Mouse (Mus musculus) liver, postnatal 0 days (tissue): ENCODE results near the gene Cr2. TPM values are rescaled to one million over a fixed set of nuclear protein-coding genes. Genes with fewer than 3 reads are reported as not detected.

ENCODE experiments used
- ATAC-seq: fragments of 200-750 bp; cut with Nextera tagmentation; 2 replicates; pipeline ENCODE4 v1.8.0; 2017; ENCODE audit warnings: mild to moderate bottlenecking, moderate library complexity
- DNase-seq: peaks from one replicate; pipeline ENCODE4 v3.0.0-alpha.2; 2016
- H3K27ac ChIP-seq: fragments of 300-500 bp; sonication (generic); 2 replicates; pipeline ENCODE4 v1.5.1; 2014; ENCODE audit warnings: antibody characterized with exemption, moderate library complexity, mild to moderate bottlenecking, low read depth
- H3K27me3 ChIP-seq: fragments of 300-500 bp; sonication (generic); 2 replicates; pipeline ENCODE4 v1.6.1; 2014; ENCODE audit warnings: low read length, control low read depth, mixed read lengths; ENCODE audit not compliant: insufficient read depth
- H3K36me3 ChIP-seq: fragments of 300-500 bp; sonication (generic); replicated peaks from 2 replicates; pipeline ENCODE4 v1.6.1; 2014; ENCODE audit warnings: mild to moderate bottlenecking, control low read depth, low read length, moderate library complexity, mixed read lengths; ENCODE audit not compliant: insufficient read depth
- H3K4me1 ChIP-seq: fragments of 300-500 bp; sonication (generic); 2 replicates; pipeline ENCODE4 v1.6.1; 2014; ENCODE audit warnings: antibody characterized with exemption, mild to moderate bottlenecking, control low read depth; ENCODE audit not compliant: insufficient read depth
- H3K4me2 ChIP-seq: fragments of 300-500 bp; sonication (generic); 2 replicates; pipeline ENCODE4 v1.6.1; 2014; ENCODE audit warnings: low read depth, mild to moderate bottlenecking, low read length, moderate library complexity, mixed read lengths
- H3K4me3 ChIP-seq: fragments of 300-500 bp; sonication (generic); 2 replicates; pipeline ENCODE4 v1.5.1; 2014; ENCODE audit warnings: low read depth, low read length
- H3K9ac ChIP-seq: fragments of 300-500 bp; sonication (generic); replicated peaks from 2 replicates; pipeline ENCODE4 v1.6.1; 2014; ENCODE audit warnings: mild to moderate bottlenecking, moderate library complexity
- H3K9me3 ChIP-seq: fragments of 300-500 bp; sonication (generic); 2 replicates; pipeline ENCODE4 v1.6.1; 2016; ENCODE audit warnings: mild to moderate bottlenecking, control low read depth, low read length, mixed read lengths
- CTCF ChIP-seq: sonication (generic); IDR thresholded peaks from 2 replicates; pipeline ENCODE4 v1.5.1; 2016; ENCODE audit warnings: antibody characterized with exemption, low read depth
- EP300 ChIP-seq: IDR thresholded peaks from 2 replicates; pipeline ENCODE4 v1.6.1; 2016; ENCODE audit warnings: antibody characterized with exemption, low read depth, mild to moderate bottlenecking
- WGBS: fragments of 180-500 bp; shearing (Covaris S2); extraction: QIAGEN DNeasy Blood & Tissue Kit; methylation state at CpG from one replicate; pipeline ENCODE4 v1.1.7; 2014; ENCODE audit not compliant: insufficient replicate concordance; 5-methylcytosine and 5-hydroxymethylcytosine counted together
- polyA plus RNA-seq: library from polyadenylated mRNA; unstranded; fragments of >200 nt; fragmentation: Nextera tagmentation; extraction: Ambion mirVana; gene quantifications from 2 replicates; pipeline ENCODE4 v1.2.1, GENCODE M21; 2015

The Cr2 gene
- polyA plus RNA-seq, 1 experiment from 2014 or later, result 0.04 TPM

GRCm38 (mm10) chr1:195100693-195101092 lies 75.8 kb downstream of the Cr2 start:
- 29% methylated on average over 4 of the region's 4 CpGs for WGBS
- no peak for TF ChIP-seq EP300

GRCm38 (mm10) chr1:195098004-195098403 lies 78.5 kb downstream of the Cr2 start:
- H3K27me3 ChIP-seq, result no peaks in the 10 kb centered on the region
- no peak overlapping the region for H3K9ac ChIP-seq
- no peak overlapping the region for H3K4me2 ChIP-seq
- H3K27ac ChIP-seq, result no peak overlapping the region
- no peak for DNase-seq
- WGBS, result 97% methylated on average over 1 of the region's 1 CpGs
- H3K4me3 ChIP-seq, result no peak overlapping the region
- no peaks in the 10 kb centered on the region for H3K9me3 ChIP-seq
- TF ChIP-seq CTCF (no peak), EP300 (no peak)
- no peak for ATAC-seq
- peaks cover 6% of the 10 kb centered on the region for H3K4me1 ChIP-seq
- peaks cover 6% of the 10 kb centered on the region for H3K36me3 ChIP-seq

More at GRCm38 (mm10) chr1:195100693-195101092, 75.8 kb downstream of the Cr2 start:
- DNase-seq (no peak), ATAC-seq (peak; percentile 64)
- no peaks in the 10 kb centered on the region for H3K9me3 ChIP-seq
- H3K4me3 ChIP-seq, result no peak overlapping the region
- H3K4me1 ChIP-seq, result peaks cover 5% of the 10 kb centered on the region; the same call in 1 of the 2 replicates
- H3K9ac ChIP-seq, result no peak overlapping the region
- H3K27me3 ChIP-seq, result no peaks in the 10 kb centered on the region
- no peak overlapping the region for H3K4me2 ChIP-seq
- no peak overlapping the region for H3K27ac ChIP-seq
- H3K36me3 ChIP-seq, result peaks cover 17% of the 10 kb centered on the region

GRCm38 (mm10) chr1:195092220-195092720 lies 84.2 kb downstream of the Cr2 start, which contains the start of gene Cd46:
TSS of gene Cd46 (minus strand) at chr1:195092249.
- 6% methylated on average over 14 of the region's 14 CpGs for WGBS
- H3K9me3 ChIP-seq, result no peaks in the 10 kb centered on the region
- DNase-seq (peak; percentile 89), ATAC-seq (peak; percentile 99)
- peak within 1 kb of the TSS; percentile 91 for H3K27ac ChIP-seq
- TF ChIP-seq EP300 (no peak), CTCF (no peak)
- H3K4me3 ChIP-seq, result peak within 1 kb of the TSS; percentile 64
- H3K4me2 ChIP-seq, result peak within 1 kb of the TSS; percentile 84
- peaks cover 16% of the 10 kb centered on the region for H3K4me1 ChIP-seq
- no peaks in the 10 kb centered on the region for H3K27me3 ChIP-seq
- H3K36me3 ChIP-seq, result no peaks in the 10 kb centered on the region
- peak within 1 kb of the TSS; percentile 75 for H3K9ac ChIP-seq

- no peak for DNase-seq
- no peaks in the 10 kb centered on the region for H3K27me3 ChIP-seq
- H3K4me1 ChIP-seq, result peaks cover 16% of the 10 kb centered on the region
- no peaks in the 10 kb centered on the region for H3K36me3 ChIP-seq
- peak; percentile 98 for ATAC-seq
- TF ChIP-seq CTCF (no peak), EP300 (peak; percentile 55; the same call in 1 of the 2 replicates)
- H3K4me3 ChIP-seq, result peak overlapping the region; percentile 64
- H3K9me3 ChIP-seq, result no peaks in the 10 kb centered on the region
- H3K27ac ChIP-seq, result peak overlapping the region; percentile 91
- WGBS, result 16% methylated on average over 11 of the region's 11 CpGs
- H3K9ac ChIP-seq, result peak overlapping the region; percentile 75
- peak overlapping the region; percentile 84 for H3K4me2 ChIP-seq
These were observed 84.8 kb downstream of the Cr2 start for GRCm38 (mm10) chr1:195091699-195092219.

Other genes starting within 250 kb of the Cr2 start
- gene Cd34, start 237.9 kb downstream of the Cr2 start, polyA plus RNA-seq, result 6.4 and 6.5 TPM in 2 replicates
- gene Cd46, start 84.5 kb downstream of the Cr2 start, polyA plus RNA-seq, result 0.30 and 0.36 TPM in 2 replicates
- 57.4 and 57.7 TPM in 2 replicates for gene Cr1l, start 45.1 kb downstream of the Cr2 start, polyA plus RNA-seq